Mouse (Mus musculus) limb, embryonic 11.5 days (tissue): ENCODE data around the gene Hba-x. TPM values are rescaled to one million over a fixed set of nuclear protein-coding genes. Genes with fewer than 3 reads are reported as not detected.
"Not testable (repeated sequence)": the region's sequence is repeated elsewhere in the genome, so short reads cannot be mapped to it uniquely, and the experiment has no call there.

ENCODE experiments used
- ATAC-seq: fragments of 200-750 bp; cut with Nextera tagmentation; 2 replicates; pipeline ENCODE4 v1.8.0; 2017; ENCODE audit warnings: low read depth; ENCODE audit not compliant: insufficient number of reproducible peaks, low FRiP score, low TSS enrichment
- DNase-seq: peaks from one replicate; pipeline ENCODE4 v3.0.0-alpha.2; 2015; ENCODE audit warnings: low spot score
- H3K27ac ChIP-seq: fragments of 300-500 bp; sonication (generic); replicated peaks from 2 replicates; pipeline ENCODE4 v1.5.1; 2014; ENCODE audit warnings: low read depth, mild to moderate bottlenecking, low read length
- H3K27me3 ChIP-seq: fragments of 300-500 bp; sonication (generic); 2 replicates; pipeline ENCODE4 v1.6.1; 2014; ENCODE audit warnings: mild to moderate bottlenecking, low read length, mixed read lengths; ENCODE audit not compliant: control insufficient read depth, insufficient read depth
- H3K36me3 ChIP-seq: fragments of 300-500 bp; sonication (generic); 2 replicates; pipeline ENCODE4 v1.6.1; 2014; ENCODE audit warnings: mild to moderate bottlenecking, low read length, moderate library complexity, mixed read lengths; ENCODE audit not compliant: control insufficient read depth, insufficient read depth
- H3K4me1 ChIP-seq: fragments of 300-500 bp; sonication (generic); 2 replicates; pipeline ENCODE4 v1.6.1; 2014; ENCODE audit warnings: low read length, mixed read lengths; ENCODE audit not compliant: control insufficient read depth, insufficient read depth
- H3K4me2 ChIP-seq: fragments of 300-500 bp; sonication (generic); 2 replicates; pipeline ENCODE4 v1.6.1; 2014; ENCODE audit warnings: low read depth, mild to moderate bottlenecking, moderate library complexity; ENCODE audit not compliant: severe bottlenecking
- H3K4me3 ChIP-seq: fragments of 300-500 bp; sonication (generic); 2 replicates; pipeline ENCODE4 v1.5.1; 2014; ENCODE audit warnings: low read depth, low read length
- H3K9ac ChIP-seq: fragments of 300-500 bp; sonication (generic); 2 replicates; pipeline ENCODE4 v1.6.1; 2014; ENCODE audit warnings: mild to moderate bottlenecking, low read length
- H3K9me3 ChIP-seq: fragments of 300-500 bp; sonication (generic); 2 replicates; pipeline ENCODE4 v1.6.1; 2016; ENCODE audit warnings: low read length; ENCODE audit not compliant: control insufficient read depth
- WGBS: fragments of 180-500 bp; shearing (Covaris S2); extraction: QIAGEN DNeasy Blood & Tissue Kit; methylation state at CpG from one replicate; pipeline ENCODE4 v1.1.7; 2014; 5-methylcytosine and 5-hydroxymethylcytosine counted together
- polyA plus RNA-seq: library from polyadenylated mRNA; unstranded; fragments of >200 nt; fragmentation: Nextera tagmentation; extraction: Ambion mirVana; gene quantifications from 2 replicates; pipeline ENCODE4 v1.2.1, GENCODE M21; 2014

Gene Hba-x
- polyA plus RNA-seq, 1 experiment from 2014 or later = 2,443 TPM

DNA sequence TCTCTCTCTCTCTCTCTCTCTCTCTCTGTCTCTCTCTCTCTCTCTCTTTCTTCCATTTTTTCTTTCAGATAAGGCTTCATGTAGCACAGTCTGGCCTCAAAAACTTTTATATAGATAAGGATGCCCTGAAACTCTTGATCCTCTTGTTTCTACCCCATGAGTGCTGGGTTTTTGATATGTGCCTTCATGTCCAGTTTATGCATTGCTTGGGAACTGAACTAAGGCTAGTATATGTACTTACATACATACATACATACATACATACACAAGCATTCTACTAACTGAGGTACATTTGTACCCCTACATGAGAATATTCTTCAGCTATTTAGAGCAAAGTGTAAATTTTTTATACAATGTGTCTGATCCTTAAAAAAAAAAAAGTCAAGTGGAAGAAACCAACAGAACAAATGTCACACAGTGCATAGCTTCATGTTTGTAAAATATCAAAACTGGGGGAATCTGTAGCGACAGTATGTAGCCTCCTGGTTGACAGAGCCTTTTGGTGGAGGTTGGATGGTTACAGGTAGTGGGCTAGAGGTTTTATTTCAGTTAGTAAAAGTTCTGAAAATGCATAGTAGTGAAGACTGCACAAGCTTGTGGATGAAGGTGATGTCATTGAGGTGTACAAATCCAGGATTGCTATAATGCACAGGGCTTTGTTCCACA is 21.8 kb downstream of the Hba-x start:
- 82% methylated on average over 1 of the region's 1 CpGs for WGBS
- ATAC-seq (no peak), DNase-seq (no peak)

DNA sequence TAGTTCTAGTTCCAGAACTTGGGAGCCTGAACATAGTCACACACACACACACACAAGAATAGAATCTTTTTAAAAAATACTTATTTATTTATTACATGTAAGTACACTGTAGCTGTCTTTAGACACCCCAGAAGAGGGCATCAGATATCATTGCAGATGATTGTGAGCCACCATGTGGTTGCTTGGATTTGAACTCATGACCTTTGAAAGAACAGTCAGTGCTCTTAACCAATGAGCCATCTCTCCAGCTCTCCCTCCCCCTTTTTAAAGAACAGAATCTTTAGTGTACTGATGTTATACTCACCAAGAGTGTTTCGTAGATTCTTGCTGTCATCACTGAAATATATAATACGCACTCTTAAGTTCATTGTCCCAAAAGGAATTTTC is 22.3 kb downstream of the Hba-x start:
- Histone ChIP-seq H3K4me3 (no peak overlapping the region), H3K4me1 (no peaks in the 10 kb centered on the region), H3K36me3 (no peaks in the 10 kb centered on the region), H3K27me3 (0 out of 2 replicates have a peak, but pooled peaks cover 3% of the 10 kb centered on the region), H3K9ac (no peak overlapping the region), H3K4me2 (no peak overlapping the region), H3K27ac (no peak overlapping the region), H3K9me3 (no peaks in the 10 kb centered on the region)
- ATAC-seq = no peak
- no peak for DNase-seq
- 98% methylated on average over 2 of the region's 2 CpGs for WGBS

More for the DNA sequence above, 21.8 kb downstream of the Hba-x start:
- H3K27me3 ChIP-seq = 0 out of 2 replicates have a peak, but pooled peaks cover 3% of the 10 kb centered on the region
- H3K4me2 ChIP-seq = no peak overlapping the region
- no peaks in the 10 kb centered on the region for H3K9me3 ChIP-seq
- H3K4me1 ChIP-seq = no peaks in the 10 kb centered on the region
- no peak overlapping the region for H3K9ac ChIP-seq
- H3K4me3 ChIP-seq = no peak overlapping the region
- H3K27ac ChIP-seq = no peak overlapping the region
- H3K36me3 ChIP-seq = no peaks in the 10 kb centered on the region

DNA sequence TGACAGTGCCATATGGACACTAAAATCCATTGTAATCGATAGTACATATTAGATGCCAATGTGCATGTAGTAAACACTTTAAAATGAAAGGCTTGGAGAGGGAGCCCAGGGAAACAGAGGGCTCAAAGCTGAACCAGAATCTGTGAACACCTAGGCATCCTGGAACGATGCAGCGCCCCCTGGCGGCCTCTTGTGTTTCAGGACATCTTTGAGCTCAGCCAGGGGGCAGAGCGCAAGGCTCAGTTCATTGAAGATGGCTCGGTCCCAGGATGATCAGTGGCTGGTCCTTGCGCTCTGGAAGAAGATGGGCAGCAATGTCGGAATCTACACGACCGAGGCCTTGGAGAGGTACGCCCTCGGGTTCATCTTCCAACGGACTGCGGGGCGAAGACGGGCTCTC is 23.7 kb downstream of the Hba-x start, which contains the start of gene Hbq1a:
Gene Hbq1a, plus strand, starts transcription at position 205 of the 400 bp plus-strand sequence.
- WGBS = 6% methylated on average over 16 of the region's 16 CpGs
- not testable (repeated sequence) for H3K27ac ChIP-seq, H3K4me3 ChIP-seq, H3K27me3 ChIP-seq, H3K9me3 ChIP-seq, H3K4me1 ChIP-seq, H3K36me3 ChIP-seq, H3K9ac ChIP-seq
- peak; percentile 19; the same call in 1 of the 2 replicates for ATAC-seq
- peak within 1 kb of the TSS; percentile 27; the same call in 1 of the 2 replicates for H3K4me2 ChIP-seq
- peak; percentile 70 for DNase-seq

DNA sequence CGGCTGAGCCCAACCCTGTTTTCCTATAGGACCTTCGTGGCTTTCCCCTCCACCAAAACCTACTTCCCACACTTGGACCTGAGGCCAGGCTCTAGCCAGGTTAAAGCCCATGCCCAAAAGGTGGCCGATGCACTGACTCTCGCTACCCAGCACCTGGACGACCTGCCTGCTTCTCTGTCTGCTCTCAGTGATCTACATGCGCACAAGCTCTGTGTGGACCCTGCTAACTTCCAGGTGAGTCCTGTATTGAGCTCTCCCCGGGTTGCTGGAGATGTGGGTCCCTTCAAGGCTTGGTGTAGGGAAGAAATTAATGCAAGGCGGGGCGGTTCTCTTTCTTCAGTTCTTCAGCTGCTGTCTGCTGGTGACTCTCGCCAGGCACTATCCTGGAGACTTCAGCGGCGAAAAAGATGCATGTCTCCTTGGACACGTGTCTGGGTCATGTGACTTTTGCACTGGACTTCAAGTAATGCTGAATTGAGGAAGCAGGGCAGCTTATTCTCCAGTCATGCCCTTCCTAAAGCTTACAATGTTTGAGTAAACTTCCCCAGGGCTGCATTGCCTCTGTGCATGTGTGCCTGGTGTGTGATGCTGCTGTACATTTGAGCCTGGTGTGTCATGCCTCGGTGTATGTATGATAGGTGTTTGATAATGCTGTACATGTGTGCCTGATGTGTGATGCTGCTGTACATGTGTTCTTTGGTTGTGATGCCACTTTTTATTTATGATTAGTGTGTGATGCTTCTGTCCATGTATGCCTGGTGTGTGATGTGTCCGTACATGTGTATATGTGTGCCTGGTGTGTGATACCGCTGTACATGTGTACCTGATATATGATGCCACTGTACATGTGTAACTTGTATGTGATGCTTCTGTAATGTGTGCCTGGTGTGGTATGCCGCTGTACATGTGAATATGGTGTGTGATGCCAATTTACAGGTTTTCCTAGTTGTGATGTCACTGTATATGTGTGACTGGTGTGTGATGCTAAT is 24.4 kb downstream of the Hba-x start:
- WGBS = 59% methylated on average over 14 of the region's 17 CpGs
- H3K36me3 ChIP-seq = no peaks in the 10 kb centered on the region

DNA sequence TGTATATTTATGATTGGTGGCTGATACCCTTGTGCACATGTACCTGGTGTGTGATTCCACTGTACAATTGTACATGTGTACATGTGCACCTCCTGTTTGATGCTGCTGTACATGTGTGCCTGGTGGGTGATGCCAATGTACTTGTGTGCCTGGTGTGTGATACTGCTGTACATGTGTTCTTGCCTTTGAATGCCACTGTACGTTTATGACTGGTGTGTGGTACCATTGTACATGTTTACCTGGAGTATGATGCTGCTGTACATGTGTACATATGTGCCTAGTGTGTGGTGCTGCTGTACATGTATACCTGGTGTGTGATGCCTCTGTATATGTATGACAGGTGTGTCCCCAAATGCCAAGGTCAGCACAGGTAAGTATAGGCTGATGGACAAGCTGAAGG is 25.3 kb downstream of the Hba-x start:
- WGBS = 78% methylated on average over 1 of the region's 1 CpGs
- no peak overlapping the region for H3K4me3 ChIP-seq
- H3K4me2 ChIP-seq = no peak overlapping the region
- no peaks in the 10 kb centered on the region for H3K36me3 ChIP-seq
- H3K9ac ChIP-seq = no peak overlapping the region
- no peaks in the 10 kb centered on the region for H3K4me1 ChIP-seq
- no peak overlapping the region for H3K27ac ChIP-seq
- ATAC-seq (no peak), DNase-seq (no peak)
- no peaks in the 10 kb centered on the region for H3K9me3 ChIP-seq
- H3K27me3 ChIP-seq = 0 out of 2 replicates have a peak, but pooled peaks cover 3% of the 10 kb centered on the region

More for the DNA sequence above, 24.4 kb downstream of the Hba-x start:
- no peak overlapping the region for H3K9ac ChIP-seq
- no peaks in the 10 kb centered on the region for H3K4me1 ChIP-seq
- DNase-seq (no peak), ATAC-seq (0 out of 2 replicates have a peak, but pooled peaks have one; percentile 45)
- no peak overlapping the region for H3K27ac ChIP-seq
- H3K9me3 ChIP-seq = no peaks in the 10 kb centered on the region
- H3K4me3 ChIP-seq = no peak overlapping the region
- H3K4me2 ChIP-seq = peak overlapping the region; percentile 27; the same call in 1 of the 2 replicates
- 0 out of 2 replicates have a peak, but pooled peaks cover 3% of the 10 kb centered on the region for H3K27me3 ChIP-seq

DNA sequence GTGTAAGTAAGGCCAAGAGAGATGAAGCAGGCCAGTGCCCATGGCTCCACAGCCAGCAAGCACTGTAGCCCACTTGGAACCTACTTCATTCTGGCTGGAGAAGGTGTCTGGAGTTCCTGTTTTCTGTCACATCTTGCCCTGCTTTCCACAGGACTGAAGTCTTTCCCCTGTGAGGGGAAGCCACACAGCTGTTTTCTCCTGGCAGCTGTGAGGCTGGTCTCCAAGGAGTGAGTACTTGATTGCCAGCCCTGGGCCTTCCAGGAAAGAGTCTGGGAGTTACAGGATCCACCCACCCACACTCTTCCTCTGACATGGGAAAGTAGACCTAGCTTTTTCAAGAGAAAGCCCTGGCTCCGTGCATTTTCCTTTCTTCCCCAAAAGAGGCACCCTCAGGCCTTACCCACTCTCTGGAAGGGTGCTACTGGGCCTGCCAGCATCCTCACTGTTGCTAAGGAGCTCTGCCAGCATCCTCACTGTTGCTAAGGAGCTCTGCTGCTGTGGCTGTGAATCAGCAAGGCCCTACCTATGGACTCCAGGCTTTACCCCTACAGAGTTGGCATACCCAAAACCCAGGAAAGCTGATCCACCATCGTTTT is 26.7 kb downstream of the Hba-x start:
- Histone ChIP-seq H3K9ac (no peak overlapping the region), H3K27me3 (0 out of 2 replicates have a peak, but pooled peaks cover 3% of the 10 kb centered on the region), H3K27ac (no peak overlapping the region), H3K4me1 (no peaks in the 10 kb centered on the region), H3K9me3 (no peaks in the 10 kb centered on the region), H3K36me3 (no peaks in the 10 kb centered on the region), H3K4me2 (no peak overlapping the region), H3K4me3 (no peak overlapping the region)
- ATAC-seq (no peak), DNase-seq (no peak)
- WGBS = 52% methylated on average over 2 of the region's 2 CpGs

DNA sequence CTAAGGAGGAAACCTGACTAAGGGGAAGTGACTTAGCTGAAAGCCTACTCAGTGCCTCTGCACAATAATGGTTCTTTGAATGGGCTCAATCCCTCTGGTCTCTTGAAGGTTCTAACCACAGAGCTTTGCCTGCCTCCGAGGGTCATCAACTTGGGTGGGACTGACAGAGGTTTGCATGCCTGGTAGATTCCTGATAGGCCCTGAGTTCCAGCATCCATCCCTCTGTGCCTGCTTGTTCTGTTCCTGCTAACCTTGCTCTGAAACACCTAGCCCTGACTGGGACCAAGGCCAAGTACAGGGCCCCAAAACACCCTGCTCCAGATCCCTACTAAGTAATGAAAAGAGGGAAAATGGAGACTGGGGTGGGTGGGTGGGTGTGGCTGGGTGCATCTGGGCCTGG is 27.3 kb downstream of the Hba-x start:
- Histone ChIP-seq H3K4me3 (no peak overlapping the region), H3K36me3 (no peaks in the 10 kb centered on the region), H3K27me3 (0 out of 2 replicates have a peak, but pooled peaks cover 3% of the 10 kb centered on the region), H3K9ac (no peak overlapping the region), H3K27ac (no peak overlapping the region), H3K4me2 (no peak overlapping the region), H3K4me1 (no peaks in the 10 kb centered on the region), H3K9me3 (no peaks in the 10 kb centered on the region)
- DNase-seq (no peak), ATAC-seq (no peak)
- 90% methylated on average over 1 of the region's 1 CpGs for WGBS

DNA sequence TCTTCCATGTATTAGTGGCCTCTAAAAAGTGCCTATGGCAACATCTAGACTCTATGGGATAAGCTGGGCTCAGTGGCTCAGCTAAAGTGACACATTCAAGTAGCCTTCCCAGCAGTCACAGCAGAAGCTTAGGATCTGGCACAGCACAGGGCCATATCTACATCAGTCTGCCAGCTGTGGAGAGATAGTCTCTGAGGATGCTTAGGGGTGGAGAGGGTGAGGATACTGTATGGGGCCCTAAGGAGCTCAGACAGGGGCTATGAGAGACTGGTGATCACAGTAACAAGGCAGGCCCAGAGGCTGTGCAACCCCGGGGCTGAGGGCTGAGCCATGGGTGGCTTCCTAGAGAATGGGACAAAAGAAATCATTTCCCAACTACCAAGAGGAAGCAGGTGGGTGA is 30.8 kb downstream of the Hba-x start:
- WGBS = 79% methylated on average over 1 of the region's 1 CpGs
- DNase-seq (no peak), ATAC-seq (no peak)
- H3K27me3 ChIP-seq = no peaks in the 10 kb centered on the region
- no peak overlapping the region for H3K9ac ChIP-seq
- H3K9me3 ChIP-seq = no peaks in the 10 kb centered on the region
- H3K4me1 ChIP-seq = no peaks in the 10 kb centered on the region
- no peaks in the 10 kb centered on the region for H3K36me3 ChIP-seq
- no peak overlapping the region for H3K4me3 ChIP-seq
- H3K27ac ChIP-seq = no peak overlapping the region
- H3K4me2 ChIP-seq = no peak overlapping the region
